ENCODE assay signal across 7 mouse cellular contexts in genomic region chr13:104939856-104940255, GRCm38 (mm10).
A peak's percentile ranks its signal among the peaks of the same experiment; 100 is the strongest.
DNase-seq lines count a peak whose midpoint lies in the region; ATAC-seq and TF ChIP-seq lines count a peak whose summit lies in the region.

No protein-coding gene starts in this region.

- no peak overlapping the region for H3K9ac ChIP-seq in midbrain, embryonic 11.5 days (ENCODE audit: low read length)
- H3K9ac ChIP-seq in midbrain, embryonic 16.5 days (ENCODE audit: low read depth, low read length) = no peak overlapping the region

- ATAC-seq in midbrain, embryonic 11.5 days (ENCODE audit: low FRiP score) = no peak
- no peak for ATAC-seq in midbrain, embryonic 16.5 days
- no peak for ATAC-seq in Patski

- no peak overlapping the region for H3K4me3 ChIP-seq in midbrain, embryonic 11.5 days (ENCODE audit: low read depth, low read length)
- H3K4me3 ChIP-seq in midbrain, embryonic 16.5 days (ENCODE audit: low read depth, low read length) = no peak overlapping the region

- 8% methylated on average over 4 of the region's 4 CpGs for WGBS in midbrain, embryonic 11.5 days
- WGBS in midbrain, embryonic 16.5 days = 3% methylated on average over 4 of the region's 4 CpGs

- H3K4me1 ChIP-seq in midbrain, embryonic 11.5 days (ENCODE audit: control insufficient read depth, insufficient read depth, low read length) = no peaks in the 10 kb centered on the region
- peaks cover 3% of the 10 kb centered on the region for H3K4me1 ChIP-seq in midbrain, embryonic 16.5 days (ENCODE audit: control insufficient read depth, insufficient read depth, low read length)

- H3K27ac ChIP-seq in midbrain, embryonic 11.5 days (ENCODE audit: low read depth, low read length) = no peak overlapping the region
- H3K27ac ChIP-seq in midbrain, embryonic 16.5 days (ENCODE audit: low read length) = no peak overlapping the region

- no peaks in the 10 kb centered on the region for H3K27me3 ChIP-seq in midbrain, embryonic 11.5 days (ENCODE audit: control insufficient read depth, insufficient read depth, low read length)
- H3K27me3 ChIP-seq in midbrain, embryonic 16.5 days (ENCODE audit: control insufficient read depth, insufficient read depth, low read depth, low read length) = no peaks in the 10 kb centered on the region
- peaks cover 19% of the 10 kb centered on the region for H3K27me3 ChIP-seq in Patski

- peak; percentile 79 for TF ChIP-seq CTCF in Patski (IDR thresholded peaks at IDR 0.05)

- intact Hi-C loops in left cerebral cortex, postnatal 14 days (cut with DNase I) = loop anchor here (1.0 to 5.0 kb wide), 2 partner anchors 135 to 653 kb away; partner anchors contain the start of gene Adamts6

- POLR2A ChIA-PET in Patski (lab: Charles Lee) = no interaction called here

- in situ Hi-C loops in Patski (cut with MboI; ENCODE audit: low pct_unique_long_range_greater_than_20kb) = loop anchor here (5.0 to 10.0 kb wide), 3 partner anchors 128 to 655 kb away; partner anchors contain the start of gene Adamts6

- H3K4me2 ChIP-seq in midbrain, embryonic 11.5 days = no peak overlapping the region
- H3K4me2 ChIP-seq in midbrain, embryonic 16.5 days (ENCODE audit: low read length) = no peak overlapping the region

- DNase-seq in midbrain, embryonic 11.5 days (ENCODE audit: low spot score, missing footprints) = peak; percentile 94
- no peak for DNase-seq in Patski (ENCODE audit: low read depth, low spot score)
- DNase-seq in cerebellum, adult 9-10 months = peak; percentile 53
- DNase-seq in gastrocnemius, postnatal 4 days (ENCODE audit: low spot score in 2 of 2) = peak; percentile 30 to 60
- DNase-seq in left cerebral cortex, postnatal 14 days (ENCODE audit: low spot score in 2 of 2) = peak; percentile 57 to 82
- peak; percentile 82 for DNase-seq in retina, embryonic 14.5 days (ENCODE audit: low spot score)

- CTCF ChIA-PET in Patski (lab: Charles Lee) = interaction anchor here (0.8 to 2.7 kb wide), 17 partner anchors 8 to 654 kb away, joined by 3 to 28 read pairs (median 6); partner anchors contain the start of gene Srek1ip1

- H3K36me3 ChIP-seq in midbrain, embryonic 11.5 days (ENCODE audit: control insufficient read depth, insufficient read depth, low read length) = no peaks in the 10 kb centered on the region
- H3K36me3 ChIP-seq in midbrain, embryonic 16.5 days (ENCODE audit: control insufficient read depth, insufficient read depth, low read length) = no peaks in the 10 kb centered on the region

- no peaks in the 10 kb centered on the region for H3K9me3 ChIP-seq in midbrain, embryonic 11.5 days (ENCODE audit: control insufficient read depth, low read length)
- H3K9me3 ChIP-seq in midbrain, embryonic 16.5 days (replicated peaks; ENCODE audit: control insufficient read depth, low read length, poor library complexity, severe bottlenecking) = no peaks in the 10 kb centered on the region
